Mouse (Mus musculus) regulatory T cell (primary cell): ENCODE measurements around the gene Lrp6.

Source experiments
- in situ Hi-C: fragments of 300-600 bp; cut with MboI, MseI; formaldehyde crosslinking; loops from one replicate; pipeline ENCODE4 v1.15.1; 2025; ENCODE audit warnings: high pct_unique_total_duplicates

The Lrp6 gene

GRCm38 (mm10) chr6:134439401-134440021 lies 127.3 kb downstream of the Lrp6 start:
- in situ Hi-C loops: no loop called here

- in situ Hi-C loops: no loop called here
Observed at GRCm38 (mm10) chr6:134436955-134437354, 129.8 kb downstream of the Lrp6 start.

- in situ Hi-C loops: loop anchor here (5.0 kb wide), 1 partner anchor 52 kb away; no protein-coding TSS in a partner anchor
Observed at GRCm38 (mm10) chr6:134434866-134435390, 131.8 kb downstream of the Lrp6 start.

GRCm38 (mm10) chr6:134434044-134434443 lies 132.7 kb downstream of the Lrp6 start:
- in situ Hi-C loops: loop anchor here (5.0 kb wide), 1 partner anchor 53 kb away; no protein-coding TSS in a partner anchor

- in situ Hi-C loops: loop anchor here (5.0 kb wide), 1 partner anchor 54 kb away; no protein-coding TSS in a partner anchor
Observed at GRCm38 (mm10) chr6:134433281-134433680, 133.5 kb downstream of the Lrp6 start.

GRCm38 (mm10) chr6:134431583-134431982 lies 135.2 kb downstream of the Lrp6 start:
- in situ Hi-C loops: loop anchor here (5.0 kb wide), 1 partner anchor 56 kb away; no protein-coding TSS in a partner anchor

- in situ Hi-C loops: loop anchor here (5.0 kb wide), 1 partner anchor 57 kb away; no protein-coding TSS in a partner anchor
Observed at GRCm38 (mm10) chr6:134430161-134430799, 136.5 kb downstream of the Lrp6 start.

- in situ Hi-C loops: loop anchor here (5.0 kb wide), 1 partner anchor 189 kb away; no protein-coding TSS in a partner anchor
Observed at GRCm38 (mm10) chr6:134428455-134428854, 138.3 kb downstream of the Lrp6 start.

- in situ Hi-C loops: loop anchor here (5.0 kb wide), 1 partner anchor 190 kb away; no protein-coding TSS in a partner anchor
Observed at GRCm38 (mm10) chr6:134427165-134427564, 139.6 kb downstream of the Lrp6 start.

- in situ Hi-C loops: loop anchor here (5.0 kb wide), 1 partner anchor 192 kb away; no protein-coding TSS in a partner anchor
Observed at GRCm38 (mm10) chr6:134425216-134425717, 141.5 kb downstream of the Lrp6 start.

GRCm38 (mm10) chr6:134421921-134422320 lies 144.8 kb downstream of the Lrp6 start:
- in situ Hi-C loops: no loop called here

- in situ Hi-C loops: no loop called here
Observed at GRCm38 (mm10) chr6:134420375-134420774, 146.4 kb downstream of the Lrp6 start.

- in situ Hi-C loops: no loop called here
Observed at GRCm38 (mm10) chr6:134417886-134418285, 148.9 kb downstream of the Lrp6 start.

GRCm38 (mm10) chr6:134416556-134417105 lies 150.1 kb downstream of the Lrp6 start:
- in situ Hi-C loops: no loop called here

- in situ Hi-C loops: no loop called here
Observed at GRCm38 (mm10) chr6:134414532-134414883, 152.3 kb downstream of the Lrp6 start.

GRCm38 (mm10) chr6:134413706-134414531 lies 152.8 kb downstream of the Lrp6 start:
- in situ Hi-C loops: no loop called here

GRCm38 (mm10) chr6:134407226-134407625 lies 159.5 kb downstream of the Lrp6 start:
- in situ Hi-C loops: no loop called here

GRCm38 (mm10) chr6:134403684-134404070 lies 163.1 kb downstream of the Lrp6 start:
- in situ Hi-C loops: no loop called here

GRCm38 (mm10) chr6:134402914-134403683 lies 163.7 kb downstream of the Lrp6 start:
- in situ Hi-C loops: no loop called here
